ENCODE assay signal across 15 mouse cellular contexts in the genomic region with DNA sequence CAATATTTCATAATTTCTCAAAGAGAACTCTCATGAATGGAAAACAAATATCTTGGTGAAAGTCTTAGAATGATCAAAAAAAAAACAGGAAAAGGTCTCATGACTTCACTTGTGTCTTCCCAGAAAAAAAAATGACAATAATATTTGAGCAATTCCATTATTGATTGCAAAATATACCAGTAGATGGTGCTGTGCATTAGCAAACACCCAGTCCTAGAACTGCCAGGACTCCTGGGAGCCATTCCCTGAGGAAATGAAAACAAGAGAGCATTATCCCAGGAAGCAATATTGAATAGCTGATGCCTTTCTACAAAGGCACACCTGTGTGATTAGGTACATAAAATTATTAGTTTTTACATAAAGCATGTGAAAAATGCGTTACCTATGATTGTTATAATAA.
DNase-seq lines count a peak whose midpoint lies in the region; ATAC-seq and TF ChIP-seq lines count a peak whose summit lies in the region.
"Had no signal": no experiment of that assay in that cellular context is flagged by ENCODE, and none has a peak within 500 bp of the region (broad histone marks: within the 10 kb centered on the region; RNA-seq: fewer than 3 reads in every experiment).

No protein-coding gene starts in this region.

- TF ChIP-seq CTCF in intestine, postnatal 0 days (IDR thresholded peaks at IDR 0.05; ENCODE audit: low read depth), result peak; percentile 55

- no peak overlapping the region for H3K27ac ChIP-seq in intestine, postnatal 0 days (ENCODE audit: low read depth, low read length)
- H3K27ac ChIP-seq in intestine, embryonic 15.5 days, result no peak overlapping the region
- no peak overlapping the region for H3K27ac ChIP-seq in midbrain, embryonic 14.5 days (replicated peaks; ENCODE audit: low read depth, low read length)
- H3K27ac ChIP-seq in midbrain, embryonic 13.5 days, result no peak overlapping the region
- no peak overlapping the region for H3K27ac ChIP-seq in limb, embryonic 10.5 days
- H3K27ac ChIP-seq: limb, embryonic 12.5 days; midbrain, embryonic 12.5 days; neural tube, embryonic 15.5 days had no signal

- H3K27me3 ChIP-seq in intestine, postnatal 0 days (replicated peaks; ENCODE audit: control insufficient read depth, insufficient read depth, low read length), result no peaks in the 10 kb centered on the region
- no peaks in the 10 kb centered on the region for H3K27me3 ChIP-seq in intestine, embryonic 15.5 days (replicated peaks)
- no peaks in the 10 kb centered on the region for H3K27me3 ChIP-seq in midbrain, embryonic 14.5 days (ENCODE audit: control insufficient read depth, insufficient read depth, low read length)
- H3K27me3 ChIP-seq in midbrain, embryonic 13.5 days, result no peaks in the 10 kb centered on the region
- H3K27me3 ChIP-seq in limb, embryonic 10.5 days (ENCODE audit: low read depth, poor library complexity, severe bottlenecking), result no peaks in the 10 kb centered on the region
- H3K27me3 ChIP-seq: limb, embryonic 12.5 days; midbrain, embryonic 12.5 days had no signal

- H3K4me3 ChIP-seq in intestine, postnatal 0 days (ENCODE audit: low read depth, low read length), result no peak overlapping the region
- H3K4me3 ChIP-seq in intestine, embryonic 15.5 days (replicated peaks), result no peak overlapping the region
- no peak overlapping the region for H3K4me3 ChIP-seq in midbrain, embryonic 14.5 days (replicated peaks; ENCODE audit: low read depth, low read length)
- no peak overlapping the region for H3K4me3 ChIP-seq in midbrain, embryonic 13.5 days (replicated peaks)
- H3K4me3 ChIP-seq in limb, embryonic 10.5 days, result no peak overlapping the region
- H3K4me3 ChIP-seq: limb, embryonic 12.5 days; midbrain, embryonic 12.5 days; neural tube, embryonic 15.5 days had no signal

- no peaks in the 10 kb centered on the region for H3K9me3 ChIP-seq in intestine, postnatal 0 days (ENCODE audit: control insufficient read depth)
- no peaks in the 10 kb centered on the region for H3K9me3 ChIP-seq in intestine, embryonic 15.5 days
- no peaks in the 10 kb centered on the region for H3K9me3 ChIP-seq in midbrain, embryonic 14.5 days (ENCODE audit: control insufficient read depth, low read length)
- no peaks in the 10 kb centered on the region for H3K9me3 ChIP-seq in midbrain, embryonic 13.5 days
- H3K9me3 ChIP-seq in limb, embryonic 10.5 days (replicated peaks), result no peaks in the 10 kb centered on the region
- H3K9me3 ChIP-seq: limb, embryonic 12.5 days; midbrain, embryonic 12.5 days; neural tube, embryonic 15.5 days had no signal

- no peaks in the 10 kb centered on the region for H3K36me3 ChIP-seq in intestine, postnatal 0 days (ENCODE audit: control insufficient read depth, insufficient read depth)
- no peaks in the 10 kb centered on the region for H3K36me3 ChIP-seq in intestine, embryonic 15.5 days
- H3K36me3 ChIP-seq in midbrain, embryonic 14.5 days (ENCODE audit: control insufficient read depth, insufficient read depth, low read length), result no peaks in the 10 kb centered on the region
- H3K36me3 ChIP-seq in midbrain, embryonic 13.5 days, result no peaks in the 10 kb centered on the region
- no peaks in the 10 kb centered on the region for H3K36me3 ChIP-seq in limb, embryonic 10.5 days
- H3K36me3 ChIP-seq: limb, embryonic 12.5 days; midbrain, embryonic 12.5 days; neural tube, embryonic 15.5 days had no signal

- no peaks in the 10 kb centered on the region for H3K4me1 ChIP-seq in intestine, postnatal 0 days (replicated peaks; ENCODE audit: control insufficient read depth, insufficient read depth, low read length)
- H3K4me1 ChIP-seq in intestine, embryonic 15.5 days (replicated peaks), result no peaks in the 10 kb centered on the region
- H3K4me1 ChIP-seq in midbrain, embryonic 14.5 days (ENCODE audit: control insufficient read depth, insufficient read depth, low read length), result no peaks in the 10 kb centered on the region
- no peaks in the 10 kb centered on the region for H3K4me1 ChIP-seq in midbrain, embryonic 13.5 days (replicated peaks)
- no peaks in the 10 kb centered on the region for H3K4me1 ChIP-seq in limb, embryonic 10.5 days
- H3K4me1 ChIP-seq: limb, embryonic 12.5 days; midbrain, embryonic 12.5 days had no signal

- peak; percentile 33 to 53 for DNase-seq in cerebellum, postnatal 10 days
- no peak for DNase-seq in cerebellum, adult 18-20 months
- peak; percentile 54 for DNase-seq in midbrain, embryonic 14.5 days
- peak; percentile 6 for DNase-seq in telencephalon, adult 2 months (ENCODE audit: low read depth, low spot score)
- no peak for DNase-seq in limb, embryonic 10.5 days (ENCODE audit: low spot score)
- DNase-seq: cerebellum, adult 9-11 months; heart, postnatal 36 days; kidney, postnatal 14 days; right cerebral cortex, postnatal 4 days had no signal

- no peak overlapping the region for H3K4me2 ChIP-seq in intestine, postnatal 0 days (replicated peaks; ENCODE audit: low read depth)
- no peak overlapping the region for H3K4me2 ChIP-seq in intestine, embryonic 15.5 days (replicated peaks)
- no peak overlapping the region for H3K4me2 ChIP-seq in midbrain, embryonic 14.5 days (ENCODE audit: low read length)
- no peak overlapping the region for H3K4me2 ChIP-seq in midbrain, embryonic 13.5 days (replicated peaks)
- H3K4me2 ChIP-seq: limb, embryonic 12.5 days; midbrain, embryonic 12.5 days; neural tube, embryonic 15.5 days had no signal

- ATAC-seq in intestine, postnatal 0 days, result no peak
- no peak for ATAC-seq in intestine, embryonic 15.5 days
- ATAC-seq in midbrain, embryonic 14.5 days (ENCODE audit: low FRiP score, low TSS enrichment), result no peak
- ATAC-seq in midbrain, embryonic 13.5 days, result no peak

- 75% methylated on average over 1 of the region's 1 CpGs for WGBS in intestine, postnatal 0 days
- 85% methylated on average over 1 of the region's 1 CpGs for WGBS in intestine, embryonic 15.5 days
- 87% methylated on average over 1 of the region's 1 CpGs for whole genome bisulfite sequencing in midbrain, embryonic 14.5 days
- 83% methylated on average over 1 of the region's 1 CpGs for WGBS in midbrain, embryonic 13.5 days
- WGBS in limb, embryonic 10.5 days, result 85% methylated on average over 1 of the region's 1 CpGs

- no peak overlapping the region for H3K9ac ChIP-seq in intestine, postnatal 0 days (ENCODE audit: low read depth, low read length)
- no peak overlapping the region for H3K9ac ChIP-seq in intestine, embryonic 15.5 days
- H3K9ac ChIP-seq in midbrain, embryonic 14.5 days (replicated peaks; ENCODE audit: low read length), result no peak overlapping the region
- no peak overlapping the region for H3K9ac ChIP-seq in midbrain, embryonic 13.5 days (replicated peaks)
- H3K9ac ChIP-seq: limb, embryonic 12.5 days; midbrain, embryonic 12.5 days; neural tube, embryonic 15.5 days had no signal

Comparison
In these comparisons a context has a peak if more than half of its experiments do, and no peak if none do; other contexts are left out.
1. DNase-seq: peak in cerebellum, postnatal 10 days (2 of 2), midbrain, embryonic 14.5 days (single experiment) and telencephalon, adult 2 months (single experiment); none in cerebellum, adult 18-20 months (0 of 2) and limb, embryonic 10.5 days (single experiment).